Mouse (Mus musculus) stomach, postnatal 0 days (tissue): ENCODE data around the gene Ltn1. TPM values are rescaled to one million over a fixed set of nuclear protein-coding genes. Genes with fewer than 3 reads are reported as not detected.

Experiments
- ATAC-seq: fragments of 200-750 bp; cut with Nextera tagmentation; 2 replicates; pipeline ENCODE4 v1.8.0; 2017; ENCODE audit not compliant: low FRiP score, low TSS enrichment
- DNase-seq: peaks from one replicate; pipeline ENCODE4 v3.0.0-alpha.2; 2016; ENCODE audit warnings: low spot score
- H3K27ac ChIP-seq: fragments of 300-500 bp; sonication (generic); replicated peaks from 2 replicates; pipeline ENCODE4 v1.5.1; 2014; ENCODE audit warnings: mild to moderate bottlenecking, control low read depth
- H3K27me3 ChIP-seq: fragments of 300-500 bp; sonication (generic); 2 replicates; pipeline ENCODE4 v1.6.1; 2014; ENCODE audit warnings: low read length; ENCODE audit not compliant: control insufficient read depth, insufficient read depth
- H3K36me3 ChIP-seq: fragments of 300-500 bp; sonication (generic); 2 replicates; pipeline ENCODE4 v1.6.1; 2014; ENCODE audit warnings: low read length, mixed read lengths; ENCODE audit not compliant: control insufficient read depth, insufficient read depth
- H3K4me1 ChIP-seq: fragments of 300-500 bp; sonication (generic); replicated peaks from 2 replicates; pipeline ENCODE4 v1.6.1; 2014; ENCODE audit warnings: antibody characterized with exemption; ENCODE audit not compliant: control insufficient read depth, insufficient read depth
- H3K4me2 ChIP-seq: fragments of 300-500 bp; sonication (generic); replicated peaks from 2 replicates; pipeline ENCODE4 v1.6.1; 2014; ENCODE audit warnings: low read depth, mild to moderate bottlenecking, control low read depth, moderate library complexity
- H3K4me3 ChIP-seq: fragments of 300-500 bp; sonication (generic); 2 replicates; pipeline ENCODE4 v1.5.1; 2014; ENCODE audit warnings: low read depth, low read length, control low read depth
- H3K9ac ChIP-seq: fragments of 300-500 bp; sonication (generic); 2 replicates; pipeline ENCODE4 v1.6.1; 2014; ENCODE audit warnings: mild to moderate bottlenecking, low read length, control low read depth, mixed read lengths
- H3K9me3 ChIP-seq: fragments of 300-500 bp; sonication (generic); 2 replicates; pipeline ENCODE4 v1.6.1; 2016; ENCODE audit warnings: low read length; ENCODE audit not compliant: control insufficient read depth
- CTCF ChIP-seq: IDR thresholded peaks from 2 replicates; pipeline ENCODE4 v1.5.1; 2016; ENCODE audit warnings: antibody characterized with exemption, low read depth, mild to moderate bottlenecking, moderate library complexity
- EP300 ChIP-seq: optimal IDR thresholded peaks from 2 replicates; pipeline ENCODE3; 2016; ENCODE audit warnings: antibody characterized with exemption
- WGBS: fragments of 180-500 bp; shearing (Covaris S2); extraction: QIAGEN DNeasy Blood & Tissue Kit; methylation state at CpG from one replicate; pipeline ENCODE4 v1.1.7; 2014; 5-methylcytosine and 5-hydroxymethylcytosine counted together
- polyA plus RNA-seq: library from polyadenylated mRNA; unstranded; fragments of >200 nt; fragmentation: Nextera tagmentation; extraction: Ambion mirVana; gene quantifications from 2 replicates; pipeline ENCODE4 v1.2.1, GENCODE M21; 2015

The Ltn1 gene
- polyA plus RNA-seq, 1 experiment from 2014 or later = 9.2 TPM

- no peak for TF ChIP-seq CTCF
- no peak for TF ChIP-seq EP300
- no peak overlapping the region for H3K4me2 ChIP-seq
- H3K27me3 ChIP-seq = no peaks in the 10 kb centered on the region
- no peak for ATAC-seq
- H3K9me3 ChIP-seq = no peaks in the 10 kb centered on the region
- H3K27ac ChIP-seq = no peak overlapping the region
- H3K36me3 ChIP-seq = peaks cover 18% of the 10 kb centered on the region
- H3K9ac ChIP-seq = no peak overlapping the region
- 83% methylated on average over 2 of the region's 2 CpGs for WGBS
- H3K4me3 ChIP-seq = no peak overlapping the region
- no peaks in the 10 kb centered on the region for H3K4me1 ChIP-seq
- DNase-seq = no peak
Measured at GRCm38 (mm10) chr16:87384366-87384765, 48.0 kb downstream of the Ltn1 start.

- TF ChIP-seq CTCF (no peak), EP300 (no peak)
- Histone ChIP-seq H3K36me3 (peaks cover 19% of the 10 kb centered on the region), H3K4me2 (no peak overlapping the region), H3K4me3 (no peak overlapping the region), H3K9ac (no peak overlapping the region), H3K9me3 (no peaks in the 10 kb centered on the region), H3K27me3 (no peaks in the 10 kb centered on the region), H3K4me1 (no peaks in the 10 kb centered on the region), H3K27ac (no peak overlapping the region)
- no peak for DNase-seq
- no peak for ATAC-seq
- 81% methylated on average over 2 of the region's 2 CpGs for WGBS
Measured at GRCm38 (mm10) chr16:87382996-87383395, 49.4 kb downstream of the Ltn1 start.

- H3K9me3 ChIP-seq = no peaks in the 10 kb centered on the region
- no peak overlapping the region for H3K4me2 ChIP-seq
- ATAC-seq (no peak), DNase-seq (no peak)
- 96% methylated on average over 6 of the region's 6 CpGs for WGBS
- H3K4me1 ChIP-seq = no peaks in the 10 kb centered on the region
- no peak overlapping the region for H3K9ac ChIP-seq
- no peak overlapping the region for H3K4me3 ChIP-seq
- peaks cover 11% of the 10 kb centered on the region; the same call in 1 of the 2 replicates for H3K36me3 ChIP-seq
- H3K27ac ChIP-seq = no peak overlapping the region
- TF ChIP-seq EP300 (no peak), CTCF (no peak)
- no peaks in the 10 kb centered on the region for H3K27me3 ChIP-seq
Measured at GRCm38 (mm10) chr16:87366445-87366844, 66.0 kb downstream of the Ltn1 start.

- H3K4me1 ChIP-seq = no peaks in the 10 kb centered on the region
- WGBS = 67% methylated on average over 10 of the region's 10 CpGs
- ATAC-seq = no peak
- H3K9ac ChIP-seq = no peak overlapping the region
- DNase-seq = no peak
- H3K4me2 ChIP-seq = no peak overlapping the region
- no peak overlapping the region for H3K4me3 ChIP-seq
- H3K27me3 ChIP-seq = no peaks in the 10 kb centered on the region
- no peak overlapping the region for H3K27ac ChIP-seq
- H3K9me3 ChIP-seq = no peaks in the 10 kb centered on the region
- peaks cover 11% of the 10 kb centered on the region; the same call in 1 of the 2 replicates for H3K36me3 ChIP-seq
- TF ChIP-seq CTCF = no peak
- TF ChIP-seq EP300 = no peak
Measured at GRCm38 (mm10) chr16:87366035-87366434, 66.4 kb downstream of the Ltn1 start.

- Histone ChIP-seq H3K4me3 (no peak overlapping the region), H3K9ac (no peak overlapping the region), H3K9me3 (no peaks in the 10 kb centered on the region), H3K27ac (no peak overlapping the region), H3K27me3 (no peaks in the 10 kb centered on the region), H3K4me2 (no peak overlapping the region), H3K4me1 (no peaks in the 10 kb centered on the region), H3K36me3 (peaks cover 11% of the 10 kb centered on the region; the same call in 1 of the 2 replicates)
- 62% methylated on average over 4 of the region's 4 CpGs for WGBS
- ATAC-seq (no peak), DNase-seq (no peak)
- no peak for TF ChIP-seq CTCF
- no peak for TF ChIP-seq EP300
Measured at GRCm38 (mm10) chr16:87364231-87364630, 68.2 kb downstream of the Ltn1 start.

- no peak for TF ChIP-seq EP300
- no peak for TF ChIP-seq CTCF
- Histone ChIP-seq H3K4me1 (no peaks in the 10 kb centered on the region), H3K27me3 (no peaks in the 10 kb centered on the region), H3K27ac (no peak overlapping the region), H3K9ac (no peak overlapping the region), H3K4me3 (no peak overlapping the region), H3K36me3 (peaks cover 8% of the 10 kb centered on the region; the same call in 1 of the 2 replicates), H3K4me2 (no peak overlapping the region), H3K9me3 (no peaks in the 10 kb centered on the region)
- ATAC-seq (no peak), DNase-seq (no peak)
- 87% methylated on average over 6 of the region's 6 CpGs for WGBS
Measured at GRCm38 (mm10) chr16:87360096-87360495, 72.3 kb downstream of the Ltn1 start.
